10 mouse cellular contexts compared by ENCODE assay signal in the genomic region with DNA sequence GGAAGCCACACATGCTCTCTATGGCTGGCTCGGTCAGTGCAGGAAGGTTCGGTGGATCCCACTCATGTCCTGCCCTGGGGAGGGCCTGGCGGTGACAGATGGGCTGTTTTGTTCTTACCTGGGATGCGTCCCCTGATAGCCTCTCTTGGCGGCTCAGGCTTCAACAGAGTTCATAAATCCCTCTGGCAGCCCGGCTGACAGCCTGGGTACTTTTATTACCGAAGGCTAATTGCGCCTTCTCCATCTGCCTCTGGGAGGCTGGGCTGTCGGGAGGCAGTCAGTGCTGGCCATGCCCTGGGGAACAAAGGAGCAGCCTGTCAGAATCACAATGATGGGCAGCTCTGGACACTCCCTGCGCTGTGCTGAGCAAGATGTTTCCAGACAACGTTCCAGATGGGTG.
DNase-seq lines count a peak whose midpoint lies in the region; ATAC-seq and TF ChIP-seq lines count a peak whose summit lies in the region.
"Had no signal": no experiment of that assay in that cellular context is flagged by ENCODE, and none has a peak within 500 bp of the region (broad histone marks: within the 10 kb centered on the region; RNA-seq: fewer than 3 reads in every experiment).

No protein-coding gene starts in this region.

- intact Hi-C loops in left cerebral cortex, postnatal 4 days (cut with DNase I): no loop called here
- intact Hi-C loops in left cerebral cortex, adult 2 months (cut with DNase I): no loop called here
- intact Hi-C loops in gastrocnemius, postnatal 14 days (cut with DNase I; ENCODE audit: low total_unique reads): no loop called here

- H3K4me3 ChIP-seq in left cerebral cortex, adult 2 months: no peak overlapping the region
- no peak overlapping the region for H3K4me3 ChIP-seq in hindbrain, embryonic 11.5 days (ENCODE audit: low read depth, low read length)
- no peak overlapping the region for H3K4me3 ChIP-seq in midbrain, embryonic 13.5 days (replicated peaks)
- H3K4me3 ChIP-seq: gastrocnemius, adult 2 months had no signal

- WGBS in hindbrain, embryonic 11.5 days: 23% methylated on average over 11 of the region's 11 CpGs
- WGBS in midbrain, embryonic 13.5 days: 24% methylated on average over 11 of the region's 11 CpGs

- no peak overlapping the region for H3K9ac ChIP-seq in hindbrain, embryonic 11.5 days (ENCODE audit: low read depth, low read length)
- no peak overlapping the region for H3K9ac ChIP-seq in midbrain, embryonic 13.5 days (replicated peaks)

- peak; percentile 40 for DNase-seq in left cerebral cortex, postnatal 4 days
- DNase-seq in left cerebral cortex, adult 2 months (ENCODE audit: extremely low spot score in 1 of 2, low spot score in 2 of 2): no peak
- peak; percentile 64 for DNase-seq in hindbrain, embryonic 11.5 days (ENCODE audit: low spot score)
- no peak for DNase-seq in urinary bladder, postnatal 4 days (ENCODE audit: low spot score in 2 of 2)
- no peak for DNase-seq in layer of hippocampus, postnatal 10 days (ENCODE audit: low spot score in 2 of 2)
- DNase-seq in gastrocnemius, postnatal 14 days: no peak
- DNase-seq: gastrocnemius, adult 2 months; kidney, adult 18-20 months had no signal

- ATAC-seq in hindbrain, embryonic 11.5 days (ENCODE audit: low FRiP score): peak; percentile 89
- peak; percentile 88 for ATAC-seq in midbrain, embryonic 13.5 days
- no peak for ATAC-seq in frontal cortex, adult (ENCODE audit: low TSS enrichment)

- H3K36me3 ChIP-seq in hindbrain, embryonic 11.5 days (ENCODE audit: control insufficient read depth, insufficient read depth, low read length): no peaks in the 10 kb centered on the region
- no peaks in the 10 kb centered on the region for H3K36me3 ChIP-seq in midbrain, embryonic 13.5 days

- H3K27ac ChIP-seq in left cerebral cortex, adult 2 months: no peak overlapping the region
- H3K27ac ChIP-seq in hindbrain, embryonic 11.5 days (ENCODE audit: low read depth, low read length): peak overlapping the region; percentile 62
- peak overlapping the region; percentile 57 for H3K27ac ChIP-seq in midbrain, embryonic 13.5 days
- H3K27ac ChIP-seq: gastrocnemius, adult 2 months had no signal

- H3K4me1 ChIP-seq in hindbrain, embryonic 11.5 days (replicated peaks; ENCODE audit: control insufficient read depth, insufficient read depth, low read length): no peaks in the 10 kb centered on the region
- peaks cover 24% of the 10 kb centered on the region for H3K4me1 ChIP-seq in midbrain, embryonic 13.5 days (replicated peaks)

- H3K4me2 ChIP-seq in hindbrain, embryonic 11.5 days (replicated peaks; ENCODE audit: low read depth, low read length): no peak overlapping the region
- H3K4me2 ChIP-seq in midbrain, embryonic 13.5 days (replicated peaks): no peak overlapping the region

- no peaks in the 10 kb centered on the region for H3K9me3 ChIP-seq in hindbrain, embryonic 11.5 days (ENCODE audit: control insufficient read depth, low read length)
- H3K9me3 ChIP-seq in midbrain, embryonic 13.5 days: no peaks in the 10 kb centered on the region

- H3K27me3 ChIP-seq in hindbrain, embryonic 11.5 days (ENCODE audit: control insufficient read depth, insufficient read depth, low read length): no peaks in the 10 kb centered on the region
- H3K27me3 ChIP-seq in midbrain, embryonic 13.5 days: no peaks in the 10 kb centered on the region

- no peak for TF ChIP-seq CTCF in left cerebral cortex, adult 2 months (IDR thresholded peaks at IDR 0.05)

Comparison
In these comparisons a context has a peak if more than half of its experiments do, and no peak if none do; other contexts are left out.
1. DNase-seq: peak in left cerebral cortex, postnatal 4 days (single experiment) and hindbrain, embryonic 11.5 days (single experiment); none in left cerebral cortex, adult 2 months (0 of 2), urinary bladder, postnatal 4 days (0 of 2), layer of hippocampus, postnatal 10 days (0 of 2) and gastrocnemius, postnatal 14 days (single experiment).